Mouse (Mus musculus) hindbrain, embryonic 16.5 days (tissue): ENCODE measurements around the gene Tas2r103. TPM values are rescaled to one million over a fixed set of nuclear protein-coding genes. Genes with fewer than 3 reads are reported as not detected.

Source experiments
- ATAC-seq: fragments of 200-750 bp; cut with Nextera tagmentation; 2 replicates; pipeline ENCODE4 v1.8.0; 2017; ENCODE audit warnings: moderate TSS enrichment, moderate library complexity
- H3K27ac ChIP-seq: fragments of 300-500 bp; sonication (generic); 2 replicates; pipeline ENCODE4 v1.5.1; 2014; ENCODE audit warnings: low read depth, mild to moderate bottlenecking, control low read depth, low read length, moderate library complexity
- H3K27me3 ChIP-seq: fragments of 300-500 bp; sonication (generic); replicated peaks from 2 replicates; pipeline ENCODE4 v1.6.1; 2014; ENCODE audit warnings: low read length; ENCODE audit not compliant: control insufficient read depth, insufficient read depth
- H3K36me3 ChIP-seq: fragments of 300-500 bp; sonication (generic); 2 replicates; pipeline ENCODE4 v1.6.1; 2014; ENCODE audit warnings: mild to moderate bottlenecking, low read length, moderate library complexity, mixed read lengths; ENCODE audit not compliant: control insufficient read depth, insufficient read depth
- H3K4me1 ChIP-seq: fragments of 300-500 bp; sonication (generic); 2 replicates; pipeline ENCODE4 v1.6.1; 2014; ENCODE audit warnings: low read depth, low read length; ENCODE audit not compliant: control insufficient read depth, insufficient read depth
- H3K4me2 ChIP-seq: fragments of 300-500 bp; sonication (generic); 2 replicates; pipeline ENCODE4 v1.6.1; 2014; ENCODE audit warnings: mild to moderate bottlenecking, low read length, control low read depth, moderate library complexity
- H3K4me3 ChIP-seq: fragments of 300-500 bp; sonication (generic); 2 replicates; pipeline ENCODE4 v1.5.1; 2014; ENCODE audit warnings: mild to moderate bottlenecking, low read length, control low read depth, moderate library complexity
- H3K9ac ChIP-seq: fragments of 300-500 bp; sonication (generic); 2 replicates; pipeline ENCODE4 v1.6.1; 2014; ENCODE audit warnings: low read depth, mild to moderate bottlenecking, control low read depth, low read length, moderate library complexity
- H3K9me3 ChIP-seq: fragments of 300-500 bp; sonication (generic); 2 replicates; pipeline ENCODE4 v1.6.1; 2014; ENCODE audit warnings: mild to moderate bottlenecking, low read length, moderate library complexity; ENCODE audit not compliant: control insufficient read depth
- WGBS: fragments of 180-500 bp; shearing (Covaris S2); extraction: QIAGEN DNeasy Blood & Tissue Kit; methylation state at CpG from one replicate; pipeline ENCODE4 v1.1.7; 2014; 5-methylcytosine and 5-hydroxymethylcytosine counted together
- polyA plus RNA-seq: library from polyadenylated mRNA; unstranded; fragments of >200 nt; fragmentation: Nextera tagmentation; extraction: Ambion mirVana; gene quantifications from 2 replicates; pipeline ENCODE4 v1.2.1, GENCODE M21; 2015

Tas2r103 gene
- polyA plus RNA-seq = not detected in 2 replicates

GRCm38 (mm10) chr6:133037001-133037400 is at the start of gene Tas2r103:
Tas2r103 (minus strand) TSS chr6:133037101.
- no peaks in the 10 kb centered on the region for H3K4me1 ChIP-seq
- H3K9me3 ChIP-seq = no peaks in the 10 kb centered on the region
- no peak within 1 kb of the TSS for H3K27ac ChIP-seq
- H3K36me3 ChIP-seq = no peaks in the 10 kb centered on the region
- no peak within 1 kb of the TSS for H3K9ac ChIP-seq
- no peak for ATAC-seq
- 81% methylated on average over 2 of the region's 2 CpGs for WGBS
- no peaks in the 10 kb centered on the region for H3K27me3 ChIP-seq
- H3K4me3 ChIP-seq = no peak within 1 kb of the TSS
- no peak within 1 kb of the TSS for H3K4me2 ChIP-seq

DNA sequence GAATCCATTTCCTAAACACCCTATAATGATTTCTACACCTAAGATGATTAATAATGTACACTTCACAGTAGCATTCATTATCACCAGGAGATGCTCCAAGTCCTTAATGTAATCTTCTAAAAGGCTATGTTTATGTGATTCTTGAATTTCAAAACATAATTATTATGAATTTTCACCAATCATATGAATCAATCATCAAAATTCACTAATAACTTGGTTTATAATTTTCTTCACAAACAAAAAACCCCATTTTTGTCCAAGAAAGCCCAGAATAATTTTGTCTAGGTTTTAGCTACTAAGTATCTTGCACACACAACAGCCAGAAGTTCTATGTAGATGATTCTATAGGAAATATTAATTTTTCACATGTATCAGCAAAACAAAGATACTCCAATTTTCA is 18.8 kb upstream of the Tas2r103 start, which contains the start of gene Tas2r140:
TSS of gene Tas2r140 (minus strand) at position 101 of the 400 bp plus-strand sequence.
- no peak within 1 kb of the TSS for H3K9ac ChIP-seq
- H3K27me3 ChIP-seq = no peaks in the 10 kb centered on the region
- no peak within 1 kb of the TSS for H3K27ac ChIP-seq
- H3K36me3 ChIP-seq = no peaks in the 10 kb centered on the region
- H3K9me3 ChIP-seq = no peaks in the 10 kb centered on the region
- no peak within 1 kb of the TSS for H3K4me2 ChIP-seq
- no peak for ATAC-seq
- H3K4me3 ChIP-seq = no peak within 1 kb of the TSS
- H3K4me1 ChIP-seq = no peaks in the 10 kb centered on the region

Other genes starting within 250 kb of the Tas2r103 start
- gene Tas2r117, start 234.3 kb downstream of the Tas2r103 start, polyA plus RNA-seq = not detected in 2 replicates
- not detected in 2 replicates for gene Tas2r123, start 190.0 kb downstream of the Tas2r103 start, polyA plus RNA-seq
- not detected in 2 replicates for gene Tas2r116, start 181.7 kb downstream of the Tas2r103 start, polyA plus RNA-seq
- gene Tas2r110, start 169.1 kb downstream of the Tas2r103 start, polyA plus RNA-seq = not detected in 2 replicates
- not detected in 2 replicates for gene Tas2r113, start 144.1 kb downstream of the Tas2r103 start, polyA plus RNA-seq
- gene Tas2r125, start 127.5 kb downstream of the Tas2r103 start, polyA plus RNA-seq = 0.17 TPM in 1 of 2 replicates, not detected in the other
- gene Tas2r129, start 86.0 kb downstream of the Tas2r103 start, polyA plus RNA-seq = not detected in 2 replicates
- gene Tas2r131, start 79.2 kb downstream of the Tas2r103 start, polyA plus RNA-seq = not detected in 2 replicates
- gene Tas2r109, start 56.1 kb downstream of the Tas2r103 start, polyA plus RNA-seq = not detected in 2 replicates
- not detected in 2 replicates for gene Tas2r140, start 18.7 kb upstream of the Tas2r103 start, polyA plus RNA-seq
- 109 and 114 TPM in 2 replicates for gene Smim10l1, start 67.8 kb upstream of the Tas2r103 start, polyA plus RNA-seq